Mouse (Mus musculus): Measurements from ENCODE around the gene Rfx7.

- TF ChIP-seq CTCF (IDR thresholded peaks at IDR 0.05; ENCODE audit: low read depth, low read length): no peak
- TF ChIP-seq GATA1 (IDR thresholded peaks at IDR 0.05; ENCODE audit: borderline replicate concordance, low read length): no peak
Measured at GRCm38 (mm10) chr9:72530824-72531223, 1.2 kb upstream of the Rfx7 start.

All from G1E (cell line).